Mouse (Mus musculus) embryonic fibroblast, embryonic 13.5 days (primary cell): ENCODE measurements around the gene Sap30.

Experiments
- CTCF ChIP-seq: IDR thresholded peaks from 2 replicates; pipeline ENCODE4 v1.5.1; 2011; ENCODE audit warnings: mild to moderate bottlenecking, control low read depth, low read length, moderate library complexity, borderline replicate concordance; ENCODE audit not compliant: insufficient read depth
- POLR2A ChIP-seq: IDR thresholded peaks from 2 replicates; pipeline ENCODE4 v1.6.1; 2011; ENCODE audit warnings: low read depth, mild to moderate bottlenecking, control low read depth, low read length, moderate library complexity

- no peak for TF ChIP-seq POLR2A
- TF ChIP-seq CTCF: no peak
Measured at GRCm38 (mm10) chr8:57451896-57452295, 35.8 kb downstream of the Sap30 start.
